Mouse (Mus musculus): ENCODE data around the gene 4833439L19Rik. TPM values are rescaled to one million over a fixed set of nuclear protein-coding genes. Genes with fewer than 3 reads are reported as not detected.

Gene 4833439L19Rik
- total RNA-seq, 2 experiments from 2014 or later, result 137 to 152 TPM

- intact Hi-C loops (cut with DNase I), result no loop called here
- DNase-seq (ENCODE audit: extremely low spot score in 1 of 2, low spot score in 2 of 2), result no peak
Measured at GRCm38 (mm10) chr13:54557652-54558051, 7.6 kb downstream of the 4833439L19Rik start.

- intact Hi-C loops (cut with DNase I), result no loop called here
- DNase-seq (ENCODE audit: extremely low spot score in 1 of 2, low spot score in 2 of 2), result no peak
Measured at GRCm38 (mm10) chr13:54556796-54557195, 8.4 kb downstream of the 4833439L19Rik start.

- intact Hi-C loops (cut with DNase I), result no loop called here
- no peak for DNase-seq (ENCODE audit: extremely low spot score in 1 of 2, low spot score in 2 of 2)
Measured at GRCm38 (mm10) chr13:54556176-54556575, 9.1 kb downstream of the 4833439L19Rik start.

GRCm38 (mm10) chr13:54548036-54548435 is 17.2 kb downstream of the 4833439L19Rik start:
- intact Hi-C loops (cut with DNase I), result no loop called here

GRCm38 (mm10) chr13:54532134-54532533 is 33.1 kb downstream of the 4833439L19Rik start:
- intact Hi-C loops (cut with DNase I), result no loop called here
- no peak for DNase-seq (ENCODE audit: extremely low spot score in 1 of 2, low spot score in 2 of 2)

More at GRCm38 (mm10) chr13:54548036-54548435, 17.2 kb downstream of the 4833439L19Rik start:
- DNase-seq (ENCODE audit: extremely low spot score in 1 of 2, low spot score in 2 of 2), result no peak

GRCm38 (mm10) chr13:54527140-54527539 is 38.1 kb downstream of the 4833439L19Rik start:
- no peak for DNase-seq (ENCODE audit: extremely low spot score in 1 of 2, low spot score in 2 of 2)
- intact Hi-C loops (cut with DNase I), result no loop called here

- DNase-seq (ENCODE audit: extremely low spot score in 1 of 2, low spot score in 2 of 2), result no peak
- intact Hi-C loops (cut with DNase I), result no loop called here
Measured at GRCm38 (mm10) chr13:54521181-54521580, 44.1 kb downstream of the 4833439L19Rik start.

GRCm38 (mm10) chr13:54520221-54520620 is 45.0 kb downstream of the 4833439L19Rik start:
- DNase-seq (ENCODE audit: extremely low spot score in 1 of 2, low spot score in 2 of 2), result peak in 1 of 2 experiments; percentile 22
- intact Hi-C loops (cut with DNase I), result no loop called here

- peak in 1 of 2 experiments; percentile 56 for DNase-seq (ENCODE audit: extremely low spot score in 1 of 2, low spot score in 2 of 2)
- intact Hi-C loops (cut with DNase I), result no loop called here
Measured at GRCm38 (mm10) chr13:54505920-54506319, 59.3 kb downstream of the 4833439L19Rik start.

GRCm38 (mm10) chr13:54504611-54505260 is 60.5 kb downstream of the 4833439L19Rik start:
- DNase-seq (ENCODE audit: extremely low spot score in 1 of 2, low spot score in 2 of 2), result no peak
- intact Hi-C loops (cut with DNase I), result no loop called here

GRCm38 (mm10) chr13:54503604-54504521 is 61.4 kb downstream of the 4833439L19Rik start, which contains the start of gene Simc1:
Simc1 (plus strand) TSS chr13:54503779.
- intact Hi-C loops (cut with DNase I), result no loop called here
- peak; percentile 24 to 79 for DNase-seq (ENCODE audit: extremely low spot score in 1 of 2, low spot score in 2 of 2)

GRCm38 (mm10) chr13:54503278-54503603 is 62.0 kb downstream of the 4833439L19Rik start:
- intact Hi-C loops (cut with DNase I), result no loop called here
- DNase-seq (ENCODE audit: extremely low spot score in 1 of 2, low spot score in 2 of 2), result peak in 1 of 2 experiments; percentile 6

- intact Hi-C loops (cut with DNase I), result no loop called here
- no peak for DNase-seq (ENCODE audit: extremely low spot score in 1 of 2, low spot score in 2 of 2)
Measured at GRCm38 (mm10) chr13:54501957-54502690, 63.1 kb downstream of the 4833439L19Rik start.

- intact Hi-C loops (cut with DNase I), result no loop called here
- DNase-seq (ENCODE audit: extremely low spot score in 1 of 2, low spot score in 2 of 2), result no peak
Measured at GRCm38 (mm10) chr13:54501352-54501751, 63.9 kb downstream of the 4833439L19Rik start.

Small RNA genes lying within 50 kb of the gene (microRNA-seq; reads per million reads assigned to microRNA genes)
- gene Gm24195, result not detected

Other genes starting within 250 kb of the 4833439L19Rik start
- 100 to 1,000 TPM; 641 to 656 TPM for gene Cplx2, start 194.1 kb downstream of the 4833439L19Rik start, total RNA-seq (2021)
- 10 to 100 TPM; 41.3 to 41.4 TPM for gene Thoc3, start 96.6 kb downstream of the 4833439L19Rik start, total RNA-seq (2021)
- gene Simc1, start 61.7 kb downstream of the 4833439L19Rik start, total RNA-seq (2021), result 10 to 100 TPM; 17.4 to 19.9 TPM
- gene Arl10, start 9.6 kb upstream of the 4833439L19Rik start, total RNA-seq (2021), result 10 to 100 TPM; 37.0 to 39.9 TPM
- 10 to 100 TPM; 32.1 to 34.8 TPM for gene Nop16, start 24.7 kb upstream of the 4833439L19Rik start, total RNA-seq (2021)
- gene Higd2a, start 24.8 kb upstream of the 4833439L19Rik start, total RNA-seq (2021), result 100 to 1,000 TPM; 156 to 168 TPM
- gene Cltb, start 45.9 kb upstream of the 4833439L19Rik start, total RNA-seq (2021), result 100 to 1,000 TPM; 325 to 333 TPM
- 10 to 100 TPM; 49.5 to 57.1 TPM for gene Faf2, start 56.3 kb upstream of the 4833439L19Rik start, total RNA-seq (2021)
- 100 to 1,000 TPM in 1 of 2 experiments, 10 to 100 TPM in 1; 97.4 to 102 TPM for gene Rnf44, start 128.5 kb upstream of the 4833439L19Rik start, total RNA-seq (2021)
- under 1 TPM; 0.34 to 0.51 TPM for gene Cdhr2, start 136.0 kb upstream of the 4833439L19Rik start, total RNA-seq (2021)
- gene Gprin1, start 184.4 kb upstream of the 4833439L19Rik start, total RNA-seq (2021), result 100 to 1,000 TPM; 213 to 226 TPM
- gene Sncb, start 201.2 kb upstream of the 4833439L19Rik start, total RNA-seq (2021), result 100 to 1,000 TPM; 739 to 802 TPM
- gene Eif4e1b, start 218.6 kb upstream of the 4833439L19Rik start, total RNA-seq (2021), result under 1 TPM in 1 of 2 experiments, not detected in 1; 0.17 TPM
- gene Tspan17, start 223.9 kb upstream of the 4833439L19Rik start, total RNA-seq (2021), result 10 to 100 TPM; 64.3 to 69.0 TPM

All from left cerebral cortex, postnatal 10 days (tissue).